Mouse (Mus musculus): Measurements from ENCODE around the gene Dnajc13.

Gene Dnajc13

DNA sequence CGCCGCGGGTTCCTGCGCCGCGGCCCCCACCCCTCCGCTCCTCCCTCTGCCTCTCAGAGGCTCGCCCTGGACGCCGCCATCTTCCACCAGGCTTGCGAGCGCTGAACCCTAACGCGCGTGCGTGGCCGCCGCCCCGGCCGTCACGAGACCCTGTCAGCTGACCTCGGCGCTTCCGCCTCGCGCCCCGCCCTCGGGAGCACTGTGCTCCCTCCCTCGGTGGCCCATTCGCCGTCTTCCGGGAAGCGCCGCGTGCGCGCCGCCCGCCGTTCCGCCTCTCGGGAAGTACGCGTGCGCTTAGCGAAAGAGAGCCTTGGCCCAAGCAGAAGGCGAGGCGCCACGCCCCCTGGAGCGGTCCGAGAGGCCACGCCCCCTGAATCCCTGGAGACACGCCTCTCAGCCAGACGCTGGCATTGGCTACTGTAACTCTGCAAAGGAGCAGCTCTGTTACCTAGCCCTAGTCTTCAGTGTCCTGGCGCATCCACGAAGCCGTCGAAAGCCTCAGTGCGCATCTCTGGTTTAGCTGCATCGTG, at the start of gene Dnajc13:
Gene Dnajc13, minus strand, starts transcription at position 108 of the 530 bp plus-strand sequence.
- peak; percentile 99 for DNase-seq (ENCODE audit: low spot score)

DNA sequence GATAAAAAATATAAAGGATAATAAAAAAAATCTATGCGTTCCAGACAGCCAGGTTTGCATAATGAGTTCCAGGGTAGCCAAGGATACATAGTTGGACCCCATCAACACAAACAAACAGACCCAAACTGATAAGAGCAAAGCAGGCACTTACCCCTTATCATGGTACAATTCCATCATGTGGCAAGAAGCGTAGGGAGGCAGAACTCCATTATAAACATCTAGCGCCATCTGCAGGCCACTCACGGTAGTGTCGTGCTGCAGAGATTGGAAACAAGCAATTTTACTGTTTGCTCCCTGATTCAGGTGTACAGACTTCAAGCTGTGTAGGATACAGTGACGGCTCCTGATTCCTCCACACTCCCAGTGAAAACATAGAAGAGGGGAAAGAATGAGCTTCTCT, 44.0 kb upstream of the Dnajc13 start:
- DNase-seq (ENCODE audit: low spot score): peak; percentile 62

DNA sequence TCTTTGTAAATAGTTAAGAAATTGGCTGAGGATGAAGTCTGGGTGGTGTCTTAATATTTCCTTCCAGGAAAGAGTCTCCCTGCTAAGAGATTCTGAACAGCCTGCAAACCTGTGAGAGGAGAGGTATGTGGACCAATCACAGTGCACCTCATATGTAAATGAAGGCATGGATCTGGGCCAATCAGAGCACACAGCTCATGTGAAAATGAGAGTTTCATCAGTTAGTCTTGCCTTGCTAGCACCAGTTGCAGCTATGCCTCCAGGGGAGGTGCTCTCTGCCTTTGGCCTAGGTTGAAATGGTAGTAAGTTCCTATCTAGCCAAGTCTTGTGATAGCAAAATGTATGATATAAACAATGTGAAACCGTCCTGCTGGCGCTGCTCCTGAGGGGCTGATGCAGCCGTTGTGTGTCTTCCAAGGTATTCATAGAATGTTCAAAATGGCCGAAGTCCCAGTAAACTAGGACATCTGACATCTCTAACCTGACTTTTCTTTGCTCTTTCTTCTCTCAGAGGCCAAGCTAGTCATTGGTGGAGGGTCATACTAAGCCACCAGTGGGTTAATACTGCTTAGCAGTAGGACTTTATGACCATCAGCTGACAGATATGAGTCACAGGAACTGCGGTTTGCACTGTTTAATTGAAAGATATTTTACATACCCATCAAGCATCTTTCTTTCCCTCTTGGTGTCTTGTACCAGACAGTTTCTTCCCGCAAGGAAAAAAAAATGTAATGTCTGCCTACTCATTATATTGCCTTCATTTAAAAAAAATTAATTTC, 42.8 kb upstream of the Dnajc13 start:
- no peak for DNase-seq (ENCODE audit: low spot score)

DNA sequence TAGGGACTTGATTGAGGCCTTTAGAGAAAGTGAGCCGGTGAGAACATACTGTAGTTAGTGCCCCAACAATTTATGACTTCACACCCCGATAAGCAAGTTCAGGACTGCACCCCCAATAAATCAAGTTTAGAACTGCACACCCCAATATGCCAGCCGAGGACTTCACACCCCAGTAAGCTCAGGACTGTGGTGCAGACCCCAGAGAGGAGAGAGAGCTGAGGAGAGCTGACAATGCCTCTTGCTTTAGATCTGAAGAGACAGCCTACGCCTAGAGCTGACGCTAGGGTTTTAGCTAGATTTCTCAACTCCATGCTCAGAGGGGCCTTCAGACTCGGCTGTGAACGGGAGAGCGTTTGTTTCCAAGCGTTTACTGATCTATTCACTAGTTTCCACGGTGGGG, 42.1 kb upstream of the Dnajc13 start:
- no peak for DNase-seq (ENCODE audit: low spot score)

DNA sequence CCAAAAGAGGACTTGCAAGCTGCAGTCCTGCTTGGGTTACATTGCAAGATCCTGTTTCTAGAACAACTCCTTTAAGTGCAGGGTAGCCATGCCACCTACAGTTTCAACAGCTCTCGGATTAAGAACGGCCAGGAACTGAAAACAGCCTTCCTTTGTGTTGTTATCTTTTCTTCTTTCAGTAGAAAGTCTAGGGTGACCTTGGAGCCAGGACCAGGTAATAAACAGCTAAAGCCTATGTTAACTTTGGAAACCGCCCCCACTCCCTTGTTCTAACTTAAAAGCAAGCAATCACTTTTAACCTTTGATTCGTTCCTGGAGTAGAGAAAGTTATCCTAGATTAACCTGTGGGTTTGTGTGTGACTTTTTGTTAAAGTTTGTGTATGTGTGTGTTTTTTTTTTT, 41.6 kb upstream of the Dnajc13 start:
- no peak for DNase-seq (ENCODE audit: low spot score)

DNA sequence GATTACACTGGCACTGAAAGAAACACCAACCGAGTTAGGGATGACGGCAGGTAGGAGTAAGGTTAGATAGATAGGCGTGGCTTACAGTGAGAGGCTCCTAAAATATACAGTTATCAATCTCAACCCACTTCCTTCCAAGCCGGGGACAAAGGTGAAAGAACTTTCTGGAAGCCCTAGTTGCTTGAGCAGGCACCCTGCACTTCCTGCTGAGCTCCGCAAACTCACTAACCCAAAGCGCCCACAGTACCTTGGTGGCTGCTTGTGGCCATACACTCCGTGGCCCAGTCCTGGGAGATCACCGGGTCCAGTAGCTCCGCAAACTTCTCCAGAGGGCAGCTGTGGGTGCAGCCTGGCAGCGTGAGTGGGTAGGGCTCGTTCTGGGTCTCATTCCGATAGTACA, 37.8 kb upstream of the Dnajc13 start:
- no peak for DNase-seq (ENCODE audit: low spot score)

DNA sequence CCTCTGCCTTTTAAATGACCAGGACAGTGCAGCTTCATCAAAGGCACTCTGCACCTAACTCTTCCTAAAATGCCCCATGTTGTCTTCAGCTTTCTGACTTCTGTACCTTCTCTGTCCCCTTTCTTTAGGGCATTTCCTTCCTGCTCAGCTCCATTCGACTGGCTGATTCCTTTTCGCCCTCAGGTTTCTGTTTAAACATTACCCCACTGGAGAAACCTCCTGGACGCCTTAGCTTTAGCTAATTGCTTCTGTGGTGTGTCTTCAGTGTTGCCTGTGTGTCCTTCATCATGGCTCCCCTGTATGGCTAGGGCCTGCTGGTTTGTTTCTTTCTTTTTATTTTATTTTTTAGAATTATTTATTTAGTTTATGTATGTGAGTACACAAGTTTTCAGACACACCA, 34.3 kb upstream of the Dnajc13 start:
- no peak for DNase-seq (ENCODE audit: low spot score)

DNA sequence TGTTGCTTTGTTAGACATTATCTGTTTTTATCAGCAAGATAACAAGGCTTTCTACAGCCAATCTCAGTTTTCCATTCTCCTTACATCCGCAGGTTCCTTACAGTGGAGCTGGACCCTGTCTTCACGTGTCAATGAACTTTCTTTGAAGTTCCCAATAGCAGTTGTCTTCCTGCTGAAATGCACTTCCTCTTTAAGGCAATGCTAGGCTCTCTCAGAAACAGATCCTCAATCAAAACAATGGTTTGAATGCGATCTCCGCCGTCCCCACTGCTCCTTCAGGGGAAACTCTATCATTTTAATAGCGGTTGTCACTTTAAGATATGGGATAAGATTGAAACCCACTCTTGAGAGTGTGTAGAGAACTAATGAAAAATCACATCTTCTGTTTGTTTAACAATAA, 22.2 kb upstream of the Dnajc13 start:
- no peak for DNase-seq (ENCODE audit: low spot score)

DNA sequence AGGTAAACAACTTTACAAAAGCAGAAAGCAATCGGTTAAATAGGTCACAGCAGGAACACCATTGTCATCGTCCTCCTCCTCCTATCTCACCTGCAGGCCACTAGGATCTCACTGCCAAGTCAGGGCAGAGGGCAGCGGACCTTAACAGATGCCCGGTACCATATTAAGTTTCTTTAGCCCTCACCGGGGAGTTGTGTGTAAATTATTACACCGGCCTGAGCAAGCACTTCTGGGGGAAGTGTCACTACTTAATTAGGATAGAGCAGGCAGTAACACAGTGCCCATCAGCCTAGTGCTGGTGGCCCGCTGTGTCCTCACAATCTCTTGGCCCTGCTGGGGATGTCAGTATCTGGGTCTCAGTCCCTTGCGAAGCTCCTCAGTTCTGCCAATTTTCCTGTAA, 19.8 kb upstream of the Dnajc13 start:
- DNase-seq (ENCODE audit: low spot score): no peak

DNA sequence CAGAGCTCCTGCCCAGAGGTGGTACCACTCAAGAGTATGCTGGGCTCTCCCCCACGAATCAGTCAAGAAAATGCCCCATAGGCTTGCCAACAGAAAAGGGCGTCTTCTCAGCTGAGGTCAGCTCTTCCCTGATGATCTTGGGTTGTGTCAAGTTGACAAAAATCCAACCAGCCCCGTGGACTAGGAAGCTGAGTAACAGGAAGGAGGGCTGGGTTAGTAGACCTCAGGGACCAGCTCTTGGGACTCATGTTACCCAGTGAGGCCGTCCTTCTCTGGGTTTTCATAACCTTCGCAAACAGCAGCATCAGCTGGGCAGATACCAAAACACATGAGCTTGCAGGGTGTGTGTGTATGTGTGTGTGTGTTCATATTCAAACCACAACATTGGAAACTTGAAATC, 19.0 kb upstream of the Dnajc13 start:
- DNase-seq (ENCODE audit: low spot score): no peak

DNA sequence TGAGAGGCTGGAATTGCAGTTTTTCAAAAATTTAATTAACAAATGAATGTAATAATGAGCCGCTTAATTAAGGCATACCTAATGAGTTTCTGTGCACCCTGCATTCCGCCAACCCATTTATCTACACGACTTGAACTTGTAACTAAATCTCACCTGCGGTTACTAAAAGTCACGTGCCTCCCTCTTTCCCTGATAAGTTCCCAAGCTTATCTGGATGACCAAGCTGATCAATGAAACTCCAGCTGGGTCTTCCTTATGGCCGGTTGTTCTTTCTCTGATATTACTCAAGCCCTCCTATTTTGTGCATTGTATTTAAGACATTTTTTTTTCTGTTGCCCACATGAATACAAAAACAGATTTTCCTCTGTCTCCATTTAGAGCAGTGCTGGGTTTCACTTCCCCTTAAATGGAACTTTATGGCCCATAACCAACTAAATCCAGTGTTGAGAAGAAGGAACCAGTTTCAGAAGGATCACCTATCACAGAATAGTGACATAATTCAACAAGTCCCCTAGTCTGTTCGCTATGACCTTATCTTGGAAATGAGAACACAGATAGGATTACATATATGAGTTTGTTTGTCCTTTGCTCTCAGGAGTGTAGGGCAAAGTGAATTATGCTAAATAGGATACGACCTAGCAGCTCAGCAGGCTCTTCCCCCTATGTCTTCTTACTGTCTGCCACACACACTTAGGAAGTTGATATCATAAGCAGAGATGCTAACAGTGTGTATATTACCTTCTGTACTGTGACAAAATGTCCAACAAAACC, 18.2 kb upstream of the Dnajc13 start:
- no peak for DNase-seq (ENCODE audit: low spot score)

DNA sequence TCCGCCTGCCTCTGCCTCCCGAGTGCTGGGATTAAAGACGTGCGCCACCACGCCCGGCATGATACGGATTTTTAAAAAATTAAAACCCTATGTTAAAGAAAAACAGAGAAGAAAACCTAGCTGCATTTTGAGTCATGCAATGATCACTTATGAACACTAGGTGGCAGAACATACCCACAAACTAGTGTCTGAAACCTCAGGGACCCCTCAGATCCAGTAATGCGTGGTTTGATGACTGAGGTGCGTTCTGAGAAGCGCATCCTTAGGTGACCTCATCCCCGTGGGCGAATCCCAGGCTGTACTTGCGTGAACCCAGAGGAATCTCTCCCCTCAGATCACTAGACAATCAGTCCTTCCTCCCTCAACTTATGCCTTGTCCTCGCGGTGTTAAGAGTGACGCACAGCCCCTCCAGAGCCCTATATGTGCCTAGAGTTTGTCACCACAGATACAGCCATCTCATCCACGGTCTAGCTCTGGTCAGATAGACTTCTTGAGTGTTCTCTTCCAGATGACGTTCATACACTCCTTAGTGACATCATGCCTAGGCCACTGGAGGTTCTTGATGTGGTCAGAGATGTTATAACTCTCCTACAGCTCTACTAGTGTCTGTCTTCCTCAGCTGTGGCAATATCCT, 14.9 kb upstream of the Dnajc13 start:
- DNase-seq (ENCODE audit: low spot score): no peak

DNA sequence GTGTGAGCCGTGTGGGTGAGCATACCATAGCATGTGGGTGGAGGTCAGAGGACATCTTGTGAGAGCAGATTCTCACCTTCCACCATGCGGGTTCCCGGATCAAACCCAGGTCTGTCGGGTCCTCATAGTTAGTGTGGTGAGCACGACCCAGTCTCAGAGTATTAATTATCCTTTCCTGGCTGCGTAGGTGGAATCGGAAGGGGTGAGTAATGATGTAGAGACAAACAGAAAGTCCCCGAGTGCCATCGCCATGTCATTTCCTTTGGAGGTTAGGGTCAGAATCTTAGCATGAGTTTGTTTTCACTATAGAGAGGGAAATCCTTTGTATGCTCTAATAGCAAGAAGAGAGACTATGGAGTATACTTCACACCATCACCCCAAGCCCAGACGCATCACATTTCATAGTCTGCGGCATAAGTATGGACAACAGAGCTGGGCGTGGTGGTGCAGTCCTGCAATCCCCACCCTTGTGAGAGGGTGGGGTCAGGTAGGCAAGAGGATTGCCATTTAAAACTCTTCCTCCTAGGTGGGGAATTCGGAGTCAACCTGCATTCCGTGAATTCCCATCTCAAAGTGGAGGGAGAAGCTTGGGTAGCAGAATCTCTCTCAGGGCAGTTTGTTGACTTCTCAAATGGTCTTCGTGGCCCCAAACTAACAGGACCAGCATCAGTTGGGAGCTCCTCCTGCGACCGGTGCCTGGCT, 12.5 kb upstream of the Dnajc13 start:
- DNase-seq (ENCODE audit: low spot score): no peak

DNA sequence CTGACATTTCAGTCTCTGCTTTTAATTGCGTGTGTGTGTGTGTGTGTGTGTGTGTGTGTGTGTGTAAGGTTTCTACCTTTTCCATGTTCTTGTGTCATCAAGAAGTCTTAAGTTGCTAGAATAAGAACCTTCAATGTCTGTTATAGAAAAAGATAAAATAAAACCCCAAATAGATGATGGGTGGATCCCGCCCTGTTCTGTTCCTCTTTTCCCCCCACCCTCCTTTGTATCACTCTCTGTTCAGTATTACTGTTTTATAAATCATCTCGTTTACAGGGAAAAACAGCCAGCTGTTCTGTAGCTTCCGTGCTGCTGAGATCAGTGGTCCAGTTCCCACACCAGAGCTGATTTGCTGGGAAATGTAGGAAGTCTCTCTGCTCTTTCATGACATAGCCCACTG, 9.3 kb upstream of the Dnajc13 start:
- DNase-seq (ENCODE audit: low spot score): no peak

DNA sequence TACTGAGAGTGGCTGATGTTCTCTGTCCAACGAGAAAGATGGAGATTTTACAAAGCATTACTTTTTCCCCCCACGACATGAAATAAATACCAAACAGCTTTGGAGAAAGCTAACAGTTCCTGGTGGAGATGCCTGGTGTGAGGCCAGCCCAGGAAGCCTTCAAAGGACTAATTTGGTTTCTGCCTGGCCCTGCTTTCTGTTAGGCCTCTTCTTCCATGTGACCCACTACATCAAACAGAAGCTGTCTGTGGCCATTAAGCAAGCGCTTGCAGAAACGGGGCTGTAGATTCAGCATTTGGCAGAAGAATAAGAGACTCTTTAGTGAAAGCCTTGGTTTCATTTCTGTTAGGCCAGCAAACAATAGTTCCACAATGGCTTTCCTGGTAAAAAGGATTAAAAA, 8.9 kb upstream of the Dnajc13 start:
- DNase-seq (ENCODE audit: low spot score): no peak

DNA sequence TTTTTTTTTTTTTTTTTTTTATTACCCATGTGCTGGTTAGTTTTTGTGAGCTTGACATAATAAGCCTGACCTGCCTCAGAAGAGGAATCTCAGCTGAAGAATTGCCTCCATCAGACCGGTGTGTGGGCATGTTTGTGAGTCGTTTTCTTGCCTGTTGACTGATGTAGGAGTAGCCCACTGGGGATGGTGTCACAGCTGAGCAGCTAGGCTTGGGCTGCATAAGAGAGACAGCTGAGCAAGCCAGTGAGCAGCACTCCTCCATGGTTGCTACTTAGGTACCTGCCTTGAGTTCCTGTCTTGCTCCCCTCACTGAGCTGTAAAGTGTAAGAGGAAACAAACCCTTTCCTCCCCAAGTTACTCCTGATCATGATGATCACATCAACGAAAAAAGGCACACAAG, 7.2 kb upstream of the Dnajc13 start:
- no peak for DNase-seq (ENCODE audit: low spot score)

DNA sequence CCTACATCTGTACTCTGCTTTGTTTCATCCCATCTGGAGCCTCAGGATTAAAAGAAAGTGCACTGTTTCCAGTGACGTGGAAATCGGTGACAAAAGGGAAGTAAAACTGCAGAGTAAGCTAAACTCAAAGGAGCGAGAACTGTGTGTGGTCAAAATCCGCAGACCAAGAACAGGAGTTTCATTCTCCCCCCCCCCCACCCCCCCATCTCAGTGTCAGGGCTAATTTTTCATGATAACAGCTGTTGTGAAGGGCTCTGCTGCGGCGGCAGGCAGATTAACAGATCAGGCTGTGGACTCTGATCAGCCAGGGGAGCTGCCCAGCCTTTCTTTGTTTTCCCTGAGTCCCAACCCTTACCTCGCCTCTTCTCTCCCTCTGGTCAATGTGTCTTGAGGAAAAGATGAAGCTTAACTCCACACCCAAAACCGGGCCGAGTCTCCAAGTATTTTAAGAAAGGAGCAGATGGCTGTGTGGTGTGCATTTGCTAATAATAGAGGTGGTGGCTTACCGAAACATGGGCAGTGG, 6.7 kb upstream of the Dnajc13 start:
- DNase-seq (ENCODE audit: low spot score): no peak

DNA sequence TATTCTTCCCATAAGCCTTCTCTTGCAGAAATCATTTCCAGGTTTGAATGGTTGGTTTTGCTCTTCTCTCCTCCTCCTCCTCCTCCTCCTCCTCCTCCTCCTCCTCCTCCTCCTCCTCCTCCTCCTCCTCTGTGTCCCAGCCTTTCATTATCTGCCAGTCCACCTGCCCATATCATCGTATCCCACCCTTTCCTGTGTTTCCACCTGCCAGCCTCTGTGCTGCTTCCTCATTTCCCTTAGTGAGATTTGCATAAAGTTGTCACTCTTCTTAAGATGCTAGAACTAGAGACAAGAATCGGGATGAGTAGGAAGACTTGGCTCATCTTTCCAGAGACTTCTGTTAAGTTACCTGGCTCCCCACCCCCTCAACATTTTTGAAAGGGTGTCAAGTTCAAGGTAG, 1.8 kb upstream of the Dnajc13 start:
- no peak for DNase-seq (ENCODE audit: low spot score)

DNA sequence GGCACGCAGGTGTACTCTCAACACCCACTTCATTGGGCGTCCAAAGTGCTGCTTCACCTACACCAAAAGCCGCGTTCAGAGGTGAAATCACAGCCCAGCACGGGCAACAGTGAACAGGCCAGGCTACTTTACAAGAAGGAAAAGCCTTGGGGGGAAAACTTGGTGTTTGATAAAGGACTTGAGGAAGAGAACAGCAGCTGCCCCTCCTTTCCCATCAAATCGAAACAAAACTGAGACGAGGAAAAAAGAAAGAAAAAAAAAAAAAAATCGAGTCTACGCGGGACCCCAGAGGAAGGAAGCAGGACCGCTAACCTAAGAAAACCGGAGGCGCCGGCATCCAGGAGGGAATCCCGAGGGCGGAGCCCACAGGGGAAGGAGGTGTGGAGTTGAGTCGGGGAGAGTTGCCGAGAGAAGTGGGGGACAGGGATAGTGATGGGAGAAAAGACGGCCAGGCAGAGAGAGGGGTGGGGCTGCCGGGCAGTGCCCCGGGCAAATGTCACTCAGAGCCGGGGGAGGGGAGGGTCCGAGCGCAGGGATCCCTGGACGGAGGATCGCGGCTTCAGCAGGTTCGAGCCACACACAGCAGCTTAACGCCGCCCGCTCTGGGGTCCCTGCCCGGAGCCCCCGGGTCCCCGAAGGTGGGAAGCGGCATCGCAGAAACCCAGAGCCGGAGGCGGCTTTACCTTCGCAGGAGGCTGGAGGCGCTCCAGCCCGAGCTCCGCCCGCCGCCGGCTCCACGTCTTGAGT, 541 bp downstream of the Dnajc13 start:
- DNase-seq (ENCODE audit: low spot score): no peak

DNA sequence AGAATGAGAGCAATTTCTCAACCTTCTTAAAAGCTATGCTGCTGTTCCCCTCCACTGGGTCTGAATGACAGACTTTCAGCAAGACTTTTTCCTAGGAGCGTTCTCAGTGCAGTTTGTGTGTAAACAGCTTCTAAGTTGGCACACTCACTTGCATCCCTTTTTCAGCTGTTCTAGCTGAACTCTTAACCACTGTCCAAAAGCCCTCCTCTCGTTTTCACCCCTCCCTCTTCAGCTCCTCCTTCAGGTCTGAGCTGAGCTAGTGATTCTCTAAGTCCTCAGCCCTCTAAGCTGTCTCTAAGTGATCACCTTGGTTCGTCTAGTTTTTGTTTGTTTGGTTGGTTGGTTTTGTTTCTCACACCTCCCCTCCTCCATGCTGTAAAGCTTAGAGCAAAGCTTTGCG, 2.4 kb downstream of the Dnajc13 start:
- no peak for DNase-seq (ENCODE audit: low spot score)

DNA sequence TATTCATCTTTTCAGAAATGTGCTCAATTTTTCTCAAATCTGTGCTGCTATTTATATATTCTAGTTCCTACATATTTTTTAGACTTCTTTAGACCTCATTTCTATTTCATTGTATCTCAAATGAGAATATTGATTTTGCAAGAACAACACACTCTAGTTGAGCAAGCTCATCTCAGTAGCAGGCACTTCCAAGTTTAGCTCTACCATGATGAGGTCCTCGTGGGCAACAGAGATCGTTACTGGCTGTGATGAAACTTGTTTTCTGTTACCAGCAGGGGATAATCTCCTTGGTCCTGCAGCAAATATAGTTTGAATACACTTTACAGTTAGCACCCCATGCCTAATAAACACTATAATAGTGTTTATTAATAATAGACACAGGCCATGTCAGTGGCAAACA, 6.6 kb downstream of the Dnajc13 start:
- no peak for DNase-seq (ENCODE audit: low spot score)

Data from ovary, postnatal 36 days (tissue).